Mouse (Mus musculus): ENCODE measurements around the gene Ndst4. TPM values are rescaled to one million over a fixed set of nuclear protein-coding genes. Genes with fewer than 3 reads are reported as not detected.

Ndst4 gene
- polyA plus RNA-seq, 1 experiment: 4.5 TPM

GRCm38 (mm10) chr3:125745142-125745496, 341.2 kb downstream of the Ndst4 start:
- no peak overlapping the region for H3K4me3 ChIP-seq (replicated peaks; ENCODE audit: insufficient read depth, low read depth, low read length)
- DNase-seq: no peak
- H3K27me3 ChIP-seq (ENCODE audit: control insufficient read depth, insufficient read depth, low read length): no peaks in the 10 kb centered on the region
- no peak for TF ChIP-seq CTCF (IDR thresholded peaks at IDR 0.05; ENCODE audit: borderline replicate concordance, insufficient read depth, low read depth, low read length)
- TF ChIP-seq POLR2A (IDR thresholded peaks at IDR 0.05; ENCODE audit: borderline replicate concordance, insufficient read depth, low read length): no peak
- no peaks in the 10 kb centered on the region for H3K4me1 ChIP-seq (ENCODE audit: control insufficient read depth, insufficient read depth, low read length)
- 89% methylated on average over 3 of the region's 3 CpGs for WGBS
- H3K27ac ChIP-seq (ENCODE audit: insufficient read depth, low read length): no peak overlapping the region

GRCm38 (mm10) chr3:125746367-125746766, 342.5 kb downstream of the Ndst4 start:
- TF ChIP-seq POLR2A (IDR thresholded peaks at IDR 0.05; ENCODE audit: borderline replicate concordance, insufficient read depth, low read length) (no peak), CTCF (IDR thresholded peaks at IDR 0.05; ENCODE audit: borderline replicate concordance, insufficient read depth, low read depth, low read length) (no peak)
- WGBS: 25% methylated on average over 3 of the region's 3 CpGs
- no peaks in the 10 kb centered on the region for H3K4me1 ChIP-seq (ENCODE audit: control insufficient read depth, insufficient read depth, low read length)
- no peaks in the 10 kb centered on the region for H3K27me3 ChIP-seq (ENCODE audit: control insufficient read depth, insufficient read depth, low read length)
- no peak overlapping the region for H3K4me3 ChIP-seq (replicated peaks; ENCODE audit: insufficient read depth, low read depth, low read length)
- no peak for DNase-seq
- H3K27ac ChIP-seq (ENCODE audit: insufficient read depth, low read length): no peak overlapping the region

- TF ChIP-seq POLR2A (IDR thresholded peaks at IDR 0.05; ENCODE audit: borderline replicate concordance, insufficient read depth, low read length) (no peak), CTCF (IDR thresholded peaks at IDR 0.05; ENCODE audit: borderline replicate concordance, insufficient read depth, low read depth, low read length) (no peak)
- Histone ChIP-seq H3K27me3 (ENCODE audit: control insufficient read depth, insufficient read depth, low read length) (no peaks in the 10 kb centered on the region), H3K4me3 (replicated peaks; ENCODE audit: insufficient read depth, low read depth, low read length) (no peak overlapping the region), H3K4me1 (ENCODE audit: control insufficient read depth, insufficient read depth, low read length) (no peaks in the 10 kb centered on the region), H3K27ac (ENCODE audit: insufficient read depth, low read length) (no peak overlapping the region)
- no peak for DNase-seq
- 68% methylated on average over 1 of the region's 1 CpGs for WGBS
Measured at GRCm38 (mm10) chr3:125756911-125757310, 353.0 kb downstream of the Ndst4 start.

- no peaks in the 10 kb centered on the region for H3K27me3 ChIP-seq (ENCODE audit: control insufficient read depth, insufficient read depth, low read length)
- TF ChIP-seq CTCF (IDR thresholded peaks at IDR 0.05; ENCODE audit: borderline replicate concordance, insufficient read depth, low read depth, low read length): no peak
- TF ChIP-seq POLR2A (IDR thresholded peaks at IDR 0.05; ENCODE audit: borderline replicate concordance, insufficient read depth, low read length): no peak
- H3K4me1 ChIP-seq (ENCODE audit: control insufficient read depth, insufficient read depth, low read length): no peaks in the 10 kb centered on the region
- no peak overlapping the region for H3K4me3 ChIP-seq (replicated peaks; ENCODE audit: insufficient read depth, low read depth, low read length)
- DNase-seq: no peak
- H3K27ac ChIP-seq (ENCODE audit: insufficient read depth, low read length): no peak overlapping the region
Measured at GRCm38 (mm10) chr3:125760711-125761110, 356.8 kb downstream of the Ndst4 start.
